Mouse (Mus musculus) midbrain, embryonic 13.5 days (tissue): ENCODE data around the gene Nradd. TPM values are rescaled to one million over a fixed set of nuclear protein-coding genes. Genes with fewer than 3 reads are reported as not detected.
A peak's percentile ranks its signal among the peaks of the same experiment; 100 is the strongest.

Experiments
- ATAC-seq: fragments of 200-750 bp; cut with Nextera tagmentation; 2 replicates; pipeline ENCODE4 v1.8.0; 2017; ENCODE audit warnings: mild to moderate bottlenecking, moderate TSS enrichment, moderate library complexity
- H3K27ac ChIP-seq: fragments of 300-500 bp; sonication (generic); 2 replicates; pipeline ENCODE4 v1.5.1; 2015; ENCODE audit warnings: inconsistent platforms, mild to moderate bottlenecking, moderate library complexity
- H3K27me3 ChIP-seq: fragments of 300-500 bp; sonication (generic); 2 replicates; pipeline ENCODE4 v1.6.1; 2015; ENCODE audit warnings: mild to moderate bottlenecking, inconsistent platforms
- H3K36me3 ChIP-seq: fragments of 300-500 bp; sonication (generic); 2 replicates; pipeline ENCODE4 v1.6.1; 2015; ENCODE audit warnings: mild to moderate bottlenecking, inconsistent platforms
- H3K4me1 ChIP-seq: fragments of 300-500 bp; sonication (generic); replicated peaks from 2 replicates; pipeline ENCODE4 v1.6.1; 2015; ENCODE audit warnings: inconsistent platforms
- H3K4me2 ChIP-seq: fragments of 300-500 bp; sonication (generic); replicated peaks from 2 replicates; pipeline ENCODE4 v1.6.1; 2015; ENCODE audit warnings: moderate library complexity, mild to moderate bottlenecking, inconsistent platforms
- H3K4me3 ChIP-seq: fragments of 300-500 bp; sonication (generic); replicated peaks from 2 replicates; pipeline ENCODE4 v1.5.1; 2015; ENCODE audit warnings: mild to moderate bottlenecking, inconsistent platforms
- H3K9ac ChIP-seq: fragments of 300-500 bp; sonication (generic); replicated peaks from 2 replicates; pipeline ENCODE4 v1.6.1; 2015; ENCODE audit warnings: mild to moderate bottlenecking, inconsistent platforms
- H3K9me3 ChIP-seq: fragments of 300-500 bp; sonication (generic); 2 replicates; pipeline ENCODE4 v1.6.1; 2016; ENCODE audit warnings: mild to moderate bottlenecking, inconsistent platforms
- WGBS: fragments of 180-500 bp; shearing (Covaris S2); methylation state at CpG from one replicate; pipeline ENCODE4 v1.1.7; 2015; 5-methylcytosine and 5-hydroxymethylcytosine counted together
- polyA plus RNA-seq: library from polyadenylated mRNA; unstranded; fragments of >200 nt; fragmentation: Nextera tagmentation; extraction: Ambion mirVana; gene quantifications from 2 replicates; pipeline ENCODE4 v1.2.1, GENCODE M21; 2015

Gene Nradd
- polyA plus RNA-seq, 1 experiment from 2014 or later = 36.6 TPM

DNA sequence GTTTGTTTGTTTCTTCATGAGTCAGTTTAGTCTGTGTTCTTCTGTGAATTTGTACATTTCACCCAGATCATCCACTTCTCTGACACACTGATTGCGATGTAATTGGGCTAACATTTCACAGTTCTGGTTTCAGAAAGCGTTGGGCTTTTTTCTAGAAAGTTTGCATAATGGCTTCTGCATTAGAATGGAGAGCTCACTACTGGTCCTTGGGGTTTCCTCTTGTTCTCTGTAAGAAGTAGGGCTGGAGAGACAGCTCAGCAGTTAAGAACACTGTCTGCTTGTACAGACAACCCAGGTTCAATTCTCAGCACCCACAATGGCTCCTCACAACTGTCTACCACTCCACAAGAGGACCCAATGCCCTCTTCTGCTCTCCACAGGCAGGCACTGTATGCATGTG lies 36.0 kb upstream of the Nradd start:
- Histone ChIP-seq H3K27me3 (no peaks in the 10 kb centered on the region), H3K27ac (no peak overlapping the region), H3K9me3 (no peaks in the 10 kb centered on the region), H3K4me2 (no peak overlapping the region), H3K36me3 (peaks cover 7% of the 10 kb centered on the region; the same call in 1 of the 2 replicates), H3K9ac (no peak overlapping the region), H3K4me3 (no peak overlapping the region), H3K4me1 (peaks cover 46% of the 10 kb centered on the region)
- 87% methylated on average over 2 of the region's 2 CpGs for WGBS
- ATAC-seq = no peak

DNA sequence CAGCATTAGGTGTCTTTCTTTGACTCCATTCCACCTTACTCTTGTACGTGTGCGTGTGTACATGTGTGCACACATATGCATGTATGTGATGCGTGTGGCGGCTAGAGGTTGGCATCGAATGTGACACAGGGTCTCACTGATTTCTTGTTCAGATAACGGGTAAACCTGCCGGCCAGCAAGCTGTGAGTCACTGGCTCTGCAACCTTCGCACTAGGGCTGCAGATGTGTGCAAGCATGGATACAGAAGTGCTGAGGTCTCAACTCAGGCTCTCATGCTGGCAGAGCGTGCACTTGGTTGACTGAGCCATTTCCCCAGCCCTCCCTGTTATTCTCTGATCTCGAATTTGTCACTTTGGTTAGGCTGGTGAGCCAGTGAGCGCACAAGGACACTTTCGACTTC lies 35.3 kb upstream of the Nradd start:
- H3K27ac ChIP-seq = no peak overlapping the region
- H3K4me3 ChIP-seq = no peak overlapping the region
- H3K4me2 ChIP-seq = no peak overlapping the region
- no peaks in the 10 kb centered on the region for H3K27me3 ChIP-seq
- H3K9me3 ChIP-seq = no peaks in the 10 kb centered on the region
- WGBS = 95% methylated on average over 12 of the region's 12 CpGs
- no peak for ATAC-seq
- peaks cover 45% of the 10 kb centered on the region for H3K4me1 ChIP-seq
- no peak overlapping the region for H3K9ac ChIP-seq
- H3K36me3 ChIP-seq = peaks cover 7% of the 10 kb centered on the region; the same call in 1 of the 2 replicates

DNA sequence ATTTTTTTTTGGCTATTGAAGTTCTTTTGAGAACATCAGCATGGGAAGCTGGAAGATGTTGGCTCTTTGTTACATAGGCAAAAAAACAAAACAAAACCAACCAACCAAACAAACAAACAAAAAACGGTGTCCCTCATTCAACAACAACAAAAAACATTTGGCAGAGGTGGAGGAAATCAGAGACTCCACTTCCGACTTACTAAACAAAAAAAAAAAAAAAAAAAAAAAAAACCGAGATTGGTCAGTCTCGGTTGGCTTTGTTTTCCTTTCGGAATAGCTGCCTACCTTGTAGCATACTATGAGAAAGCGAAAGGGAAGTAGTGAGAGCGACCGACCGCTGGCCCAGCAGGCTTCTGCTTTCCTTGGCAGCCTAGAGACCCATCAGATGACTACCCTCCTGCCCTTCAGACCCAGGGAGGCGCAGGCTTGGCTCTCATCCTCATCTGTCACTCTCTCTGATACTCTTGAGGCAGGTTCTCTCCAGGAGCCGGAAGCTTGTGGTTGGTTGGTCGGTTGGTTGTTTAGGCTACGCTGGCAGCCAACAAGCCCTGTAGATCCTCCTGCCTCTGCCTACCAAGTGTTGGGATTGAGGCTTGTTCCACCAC lies 33.3 kb upstream of the Nradd start:
- 83% methylated on average over 13 of the region's 13 CpGs for WGBS
- no peak for ATAC-seq
- H3K4me3 ChIP-seq = peak overlapping the region; percentile 67
- peaks cover 7% of the 10 kb centered on the region; the same call in 1 of the 2 replicates for H3K36me3 ChIP-seq
- peak overlapping the region; percentile 58 for H3K4me2 ChIP-seq
- H3K4me1 ChIP-seq = peaks cover 54% of the 10 kb centered on the region
- H3K27ac ChIP-seq = no peak overlapping the region
- H3K9me3 ChIP-seq = no peaks in the 10 kb centered on the region
- H3K27me3 ChIP-seq = peaks cover 10% of the 10 kb centered on the region
- H3K9ac ChIP-seq = peak overlapping the region; percentile 80

DNA sequence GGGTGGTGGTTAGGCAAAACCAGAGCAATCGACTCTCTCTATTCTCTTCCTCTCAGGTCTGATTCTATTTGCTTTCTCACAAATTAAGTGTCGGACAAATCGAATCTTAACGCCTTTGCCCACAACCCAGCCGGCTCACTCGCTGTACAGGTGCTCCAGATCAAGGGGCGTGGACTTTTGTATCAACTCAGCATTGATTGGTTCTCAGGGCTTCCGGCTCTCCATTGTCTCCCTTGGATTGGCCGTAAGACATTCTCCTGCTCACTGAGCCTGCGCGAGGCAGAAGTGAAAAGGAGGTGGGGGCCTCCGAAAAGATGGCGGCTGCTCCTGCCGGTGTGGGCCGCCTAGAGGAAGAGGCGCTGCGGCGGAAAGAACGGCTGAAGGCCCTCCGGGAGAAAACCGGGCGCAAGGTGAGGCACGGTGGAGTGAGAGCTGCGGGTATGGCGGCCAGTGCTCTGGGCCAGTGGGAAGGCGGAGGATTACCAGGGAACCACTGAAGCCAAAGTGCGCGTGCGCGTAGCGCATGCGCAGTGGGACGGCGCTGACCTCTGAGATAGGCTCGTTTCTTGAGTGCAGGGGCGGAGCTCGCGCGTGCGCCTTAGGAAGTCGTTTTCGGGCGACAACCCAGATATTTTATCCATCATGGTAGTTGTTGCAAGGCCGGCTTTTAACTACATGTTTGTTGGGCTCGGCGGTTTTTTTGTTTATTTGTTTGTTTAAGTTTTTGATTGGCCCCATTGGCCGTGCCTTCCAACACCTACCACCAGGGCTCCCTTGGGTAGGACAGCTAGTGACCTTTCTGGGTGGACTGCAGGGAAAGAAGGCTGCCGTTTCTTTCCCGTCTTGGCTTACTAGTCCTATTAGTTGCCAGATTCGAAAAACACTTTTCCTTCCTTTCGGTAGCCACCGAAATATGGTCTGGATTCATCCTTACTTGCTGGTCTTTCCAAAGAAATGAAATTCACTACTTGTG lies 32.3 kb upstream of the Nradd start, which contains the start of gene Ccdc12:
Ccdc12 (plus strand) TSS at position 255 of the 973 bp plus-strand sequence.
- Histone ChIP-seq H3K4me1 (peaks cover 64% of the 10 kb centered on the region), H3K36me3 (peaks cover 7% of the 10 kb centered on the region; the same call in 1 of the 2 replicates), H3K9me3 (no peaks in the 10 kb centered on the region), H3K4me2 (peak within 1 kb of the TSS; percentile 58), H3K4me3 (peak within 1 kb of the TSS; percentile 67), H3K27ac (peak within 1 kb of the TSS; percentile 96), H3K27me3 (peaks cover 21% of the 10 kb centered on the region), H3K9ac (peak within 1 kb of the TSS; percentile 80)
- ATAC-seq = peak; percentile 98
- under 1% methylated on average over 52 of the region's 52 CpGs for WGBS

DNA sequence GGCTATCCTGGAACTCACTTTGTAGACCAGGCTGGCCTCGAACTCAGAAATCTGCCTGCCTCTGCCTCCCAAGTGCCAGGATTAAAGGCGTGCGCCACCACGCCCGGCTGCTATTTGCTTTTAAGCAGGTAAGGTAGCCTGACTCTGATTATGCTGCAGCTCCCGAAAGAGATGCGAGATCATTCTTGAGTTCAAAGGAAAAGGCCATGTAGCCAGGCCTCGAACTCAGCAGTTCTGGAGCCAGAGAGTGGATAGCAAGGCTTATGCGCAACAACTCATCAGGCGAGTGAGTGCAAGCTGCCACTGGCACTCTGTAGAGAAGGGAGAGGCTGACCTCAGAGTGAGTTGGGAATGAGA lies 31.4 kb upstream of the Nradd start:
- WGBS = 85% methylated on average over 10 of the region's 10 CpGs
- ATAC-seq = no peak
- peaks cover 67% of the 10 kb centered on the region for H3K4me1 ChIP-seq
- peak overlapping the region; percentile 64 for H3K9ac ChIP-seq
- H3K9me3 ChIP-seq = no peaks in the 10 kb centered on the region
- H3K36me3 ChIP-seq = peaks cover 7% of the 10 kb centered on the region; the same call in 1 of the 2 replicates
- H3K27me3 ChIP-seq = peaks cover 29% of the 10 kb centered on the region
- H3K27ac ChIP-seq = peak overlapping the region; percentile 96
- peak overlapping the region; percentile 58 for H3K4me2 ChIP-seq
- peak overlapping the region; percentile 67 for H3K4me3 ChIP-seq

DNA sequence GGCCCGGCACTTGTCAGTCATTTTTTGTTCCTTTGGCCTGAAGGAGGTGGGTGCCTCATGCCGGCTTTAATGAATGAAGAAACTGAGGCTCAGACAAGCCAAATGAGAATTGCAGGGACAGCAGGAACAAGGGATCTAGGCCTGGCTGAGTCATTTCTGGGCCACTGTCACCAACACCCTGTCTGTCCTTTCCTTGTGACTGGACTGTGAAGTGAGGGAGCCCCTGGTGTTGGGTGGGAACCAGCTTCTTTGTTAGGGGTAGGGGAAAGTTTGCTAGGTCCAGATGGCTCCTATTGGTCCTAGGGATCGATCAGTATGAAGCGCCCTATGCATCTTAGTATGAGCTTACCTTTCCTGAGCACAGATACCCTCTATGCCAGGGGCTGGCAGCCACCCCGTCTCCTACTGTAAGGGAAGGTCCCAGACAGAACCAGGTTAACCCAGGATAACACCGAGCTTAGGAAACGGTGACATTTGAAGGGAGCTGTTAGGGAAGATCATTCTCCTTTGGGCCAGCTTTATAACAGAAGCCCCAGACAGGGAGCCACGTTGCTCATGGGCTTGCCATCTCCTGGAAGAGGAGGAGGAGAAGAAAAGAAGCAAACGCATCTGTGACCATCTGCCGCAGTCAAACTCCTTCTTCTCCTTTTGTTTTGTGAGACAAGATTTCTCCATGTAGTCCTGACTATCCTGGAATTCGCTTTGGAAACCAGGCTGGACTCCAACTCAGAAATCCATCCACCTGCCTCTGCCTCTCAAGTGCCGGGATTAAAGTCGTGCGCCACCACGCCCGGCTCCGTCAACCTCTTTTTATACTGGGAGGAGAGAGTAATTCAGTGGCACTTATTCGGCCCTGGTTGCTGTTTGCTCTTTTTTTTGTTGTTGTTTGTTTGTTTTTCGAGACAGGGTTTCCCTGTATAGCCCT lies 30.7 kb upstream of the Nradd start:
- Histone ChIP-seq H3K4me2 (peak overlapping the region; percentile 99), H3K27me3 (peaks cover 29% of the 10 kb centered on the region), H3K9me3 (no peaks in the 10 kb centered on the region), H3K4me3 (peak overlapping the region; percentile 72), H3K36me3 (peaks cover 7% of the 10 kb centered on the region; the same call in 1 of the 2 replicates), H3K9ac (peak overlapping the region; percentile 80; the same call in 1 of the 2 replicates), H3K27ac (no peak overlapping the region), H3K4me1 (peaks cover 74% of the 10 kb centered on the region)
- no peak for ATAC-seq
- WGBS = 81% methylated on average over 19 of the region's 19 CpGs

DNA sequence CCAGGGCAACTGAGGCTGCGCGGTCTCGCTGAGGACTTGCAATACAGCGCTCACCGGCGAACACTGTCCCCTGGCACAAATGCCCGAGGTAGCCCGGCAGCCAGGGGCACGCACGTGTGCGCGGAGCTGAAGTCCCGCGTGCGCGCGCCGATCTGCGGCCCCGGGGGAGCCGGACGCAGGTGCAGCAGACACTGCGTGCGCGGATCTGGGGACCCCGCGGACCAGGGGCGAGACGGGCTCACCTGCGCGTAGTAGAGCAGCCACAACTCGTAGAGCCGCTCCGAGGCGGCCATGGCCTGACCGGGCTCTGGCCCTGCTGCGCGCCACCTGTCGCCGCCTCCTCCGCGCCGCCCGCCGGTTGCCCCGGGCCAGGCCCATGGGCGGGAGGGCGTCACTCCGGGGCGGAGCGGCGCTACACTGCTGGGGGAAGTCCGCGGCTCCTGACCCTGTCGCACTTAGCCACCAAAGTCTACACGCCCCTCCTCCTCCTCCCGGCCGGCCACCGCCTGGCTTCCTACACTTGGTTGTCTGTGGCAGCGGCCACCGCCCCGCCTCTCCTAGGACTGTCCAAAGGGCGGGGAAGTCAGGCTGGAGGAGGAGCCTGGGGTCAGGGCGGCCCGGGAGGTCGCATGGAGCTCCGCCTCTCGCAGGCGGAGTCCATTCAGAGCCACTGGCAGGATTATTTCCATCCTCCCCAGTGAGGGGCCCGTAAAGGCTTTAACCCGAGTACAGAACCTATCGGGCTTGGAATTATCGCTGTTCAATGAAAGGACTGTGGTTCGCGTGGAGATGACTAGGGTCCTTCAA lies 29.6 kb upstream of the Nradd start, which contains the start of gene Nbeal2:
Nbeal2 (minus strand) TSS at position 507 of the 807 bp plus-strand sequence.
- Histone ChIP-seq H3K4me2 (peak within 1 kb of the TSS; percentile 99), H3K27ac (peak within 1 kb of the TSS; percentile 30; the same call in 1 of the 2 replicates), H3K27me3 (peaks cover 29% of the 10 kb centered on the region), H3K4me3 (peak within 1 kb of the TSS; percentile 72), H3K36me3 (0 out of 2 replicates have a peak, but pooled peaks cover under 1% of the 10 kb centered on the region), H3K9me3 (no peaks in the 10 kb centered on the region), H3K4me1 (peaks cover 76% of the 10 kb centered on the region), H3K9ac (peak within 1 kb of the TSS; percentile 80)
- WGBS = under 1% methylated on average over 74 of the region's 75 CpGs
- peak; percentile 47 for ATAC-seq

DNA sequence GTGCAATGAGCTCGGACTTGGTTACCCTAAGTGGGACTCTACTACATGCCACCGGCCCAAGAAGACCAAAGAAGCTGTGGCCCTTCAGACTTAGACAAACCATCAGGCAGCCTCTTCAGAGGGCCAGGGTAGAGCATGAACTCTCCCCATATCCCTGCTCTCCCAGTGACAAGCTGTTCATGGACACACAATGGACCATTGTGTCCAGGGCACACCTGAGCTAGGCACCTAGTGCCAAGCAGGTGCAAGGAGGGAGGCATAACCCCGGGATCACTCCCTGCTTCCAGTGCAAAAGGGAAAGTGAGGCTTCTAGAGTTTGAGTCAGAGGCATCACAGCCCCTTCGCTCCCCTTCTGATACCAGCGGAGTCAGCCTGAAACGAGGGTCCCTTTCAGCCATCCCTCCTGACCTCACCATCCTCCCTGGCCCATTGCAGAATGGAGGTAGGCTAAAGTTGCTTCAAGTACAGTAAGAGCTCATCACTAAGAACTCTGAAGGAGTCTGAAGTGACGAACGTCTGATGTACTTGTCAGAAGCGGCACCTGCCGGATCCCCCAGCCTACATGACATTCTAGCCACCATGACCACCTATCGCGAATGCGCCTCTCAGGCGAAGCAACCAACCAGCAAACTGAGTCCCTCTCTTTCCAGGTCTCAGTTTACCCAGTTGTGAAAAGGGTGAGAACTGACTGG lies 28.9 kb upstream of the Nradd start:
- no peaks in the 10 kb centered on the region for H3K36me3 ChIP-seq
- H3K4me3 ChIP-seq = peak overlapping the region; percentile 72
- no peaks in the 10 kb centered on the region for H3K9me3 ChIP-seq
- no peak overlapping the region for H3K27ac ChIP-seq
- H3K9ac ChIP-seq = peak overlapping the region; percentile 80
- peaks cover 73% of the 10 kb centered on the region for H3K4me1 ChIP-seq
- ATAC-seq = no peak
- 22% methylated on average over 14 of the region's 14 CpGs for WGBS
- H3K27me3 ChIP-seq = peaks cover 29% of the 10 kb centered on the region
- H3K4me2 ChIP-seq = peak overlapping the region; percentile 99

DNA sequence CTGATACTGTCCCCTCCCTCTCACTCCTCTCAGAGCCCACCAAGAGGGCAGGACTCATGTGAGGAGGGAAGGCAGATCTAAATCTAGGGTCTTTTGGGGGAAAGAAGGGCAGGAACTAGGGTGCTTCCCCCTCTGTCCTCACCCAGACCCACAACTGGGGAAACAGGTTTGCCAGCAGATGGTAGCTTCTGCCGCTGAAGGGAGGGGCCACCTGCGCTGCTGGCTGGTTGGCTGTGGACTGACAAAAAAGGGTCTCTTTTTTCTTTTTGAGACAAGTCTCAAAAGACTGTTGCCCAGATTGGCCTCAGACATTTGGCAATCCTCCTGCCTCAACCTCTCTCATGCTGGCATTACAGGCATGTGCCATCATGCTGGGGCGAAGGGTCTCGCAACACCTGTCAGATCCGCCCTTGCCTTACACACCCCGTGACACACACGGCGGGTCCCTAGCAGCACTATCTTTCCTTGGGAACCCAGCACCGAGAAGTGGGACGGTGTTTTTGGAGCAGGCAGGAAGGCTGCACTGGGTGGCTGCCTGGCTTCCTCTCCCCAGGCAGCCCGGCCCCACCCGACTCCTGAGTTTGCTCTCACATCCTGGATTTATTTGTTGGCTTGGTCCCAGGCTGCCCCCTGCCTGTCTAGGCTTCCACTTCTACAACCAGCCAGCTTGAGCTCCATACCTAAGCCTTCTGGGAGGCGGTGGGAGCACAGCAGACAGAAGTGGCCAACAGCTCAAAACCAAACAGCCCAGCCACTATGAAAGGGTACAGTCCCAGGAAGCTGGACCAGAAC lies 27.9 kb upstream of the Nradd start:
- Histone ChIP-seq H3K27me3 (peaks cover 29% of the 10 kb centered on the region), H3K36me3 (no peaks in the 10 kb centered on the region), H3K9me3 (no peaks in the 10 kb centered on the region), H3K4me3 (no peak overlapping the region), H3K4me2 (peak overlapping the region; percentile 99), H3K27ac (no peak overlapping the region), H3K9ac (0 out of 2 replicates have a peak overlapping the region, but pooled peaks have one; percentile 12), H3K4me1 (peaks cover 64% of the 10 kb centered on the region)
- 37% methylated on average over 13 of the region's 13 CpGs for WGBS
- no peak for ATAC-seq

DNA sequence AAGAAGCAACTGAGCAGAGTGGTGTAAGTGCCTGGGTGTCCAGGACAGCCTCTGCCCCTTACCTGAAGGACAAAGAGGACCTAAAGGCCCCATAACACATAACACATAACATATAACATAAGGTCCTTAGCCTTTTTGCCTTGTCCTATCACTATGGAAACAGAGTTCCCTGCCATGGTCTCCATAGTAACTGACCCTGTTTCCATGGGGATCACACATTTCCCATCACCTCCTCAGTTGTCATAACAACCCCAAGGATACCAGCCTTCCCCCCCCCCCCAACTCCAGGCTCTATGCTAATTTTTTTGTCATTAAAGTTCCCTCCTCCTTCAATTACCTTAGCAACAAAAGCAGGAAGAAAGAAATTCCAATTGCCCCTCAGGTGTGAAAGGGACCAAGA lies 25.5 kb upstream of the Nradd start:
- Histone ChIP-seq H3K27ac (peak overlapping the region; percentile 80), H3K36me3 (no peaks in the 10 kb centered on the region), H3K9me3 (no peaks in the 10 kb centered on the region), H3K4me3 (no peak overlapping the region), H3K4me1 (peaks cover 51% of the 10 kb centered on the region), H3K9ac (no peak overlapping the region), H3K4me2 (peak overlapping the region; percentile 16), H3K27me3 (peaks cover 29% of the 10 kb centered on the region)
- ATAC-seq = no peak
